Mouse (Mus musculus) CH12.LX (cell line): ENCODE results near the gene Cabp5.

Experiments used
- CHD1 ChIP-seq: IDR thresholded peaks from 2 replicates; pipeline ENCODE4 v1.6.1; 2012; ENCODE audit warnings: low read depth, low read length, improper control_type of control experiment, inconsistent platforms
- CTCF ChIP-seq, 2 experiments: IDR thresholded peaks in 1 of 2; conservative IDR thresholded peaks in 1 of 2; 2 replicates each; pipeline ENCODE4 v1.5.1; 2011 to 2012; ENCODE audit warnings: low read depth in 2 of 2, low read length in 2 of 2, improper control_type of control experiment in 1 of 2, inconsistent platforms in 1 of 2, mild to moderate bottlenecking in 1 of 2, moderate library complexity in 1 of 2
- ETS1 ChIP-seq: conservative IDR thresholded peaks from 2 replicates; pipeline ENCODE4 v1.6.1; 2012; ENCODE audit warnings: low read depth, mild to moderate bottlenecking, inconsistent platforms, low read length, improper control_type of control experiment, moderate library complexity
- HCFC1 ChIP-seq: IDR thresholded peaks from 2 replicates; pipeline ENCODE4 v1.6.1; 2012; ENCODE audit warnings: low read depth, mild to moderate bottlenecking, inconsistent platforms, low read length, improper control_type of control experiment
- IRF4 ChIP-seq: IDR thresholded peaks from 2 replicates; pipeline ENCODE4 v1.6.1; 2014; ENCODE audit warnings: low read depth, mild to moderate bottlenecking, inconsistent platforms, low read length, improper control_type of control experiment
- JUN ChIP-seq: IDR thresholded peaks from 2 replicates; pipeline ENCODE4 v1.6.1; 2011; ENCODE audit warnings: low read depth, mild to moderate bottlenecking, low read length, improper control_type of control experiment, moderate library complexity; ENCODE audit not compliant: insufficient read depth
- JUND ChIP-seq: conservative IDR thresholded peaks from 2 replicates; pipeline ENCODE4 v1.6.1; 2011; ENCODE audit warnings: low read depth, low read length, improper control_type of control experiment
- NELFE ChIP-seq: IDR thresholded peaks from 2 replicates; pipeline ENCODE4 v1.6.1; 2011; ENCODE audit warnings: low read depth, low read length, improper control_type of control experiment
- POLR2A ChIP-seq: IDR thresholded peaks from 2 replicates; pipeline ENCODE4 v1.6.1; 2011; ENCODE audit warnings: low read depth, mild to moderate bottlenecking, improper control_type of control experiment, low read length
- POLR2AphosphoS2 ChIP-seq: IDR thresholded peaks from 2 replicates; pipeline ENCODE4 v1.6.1; 2011; ENCODE audit warnings: low read depth, low read length, improper control_type of control experiment
- RAD21 ChIP-seq: IDR thresholded peaks from 2 replicates; pipeline ENCODE4 v1.6.1; 2011; ENCODE audit warnings: low read depth, mild to moderate bottlenecking, low read length, improper control_type of control experiment, moderate library complexity
- RCOR1 ChIP-seq: conservative IDR thresholded peaks from 2 replicates; pipeline ENCODE4 v1.6.1; 2012; ENCODE audit warnings: low read depth, mild to moderate bottlenecking, inconsistent platforms, low read length, improper control_type of control experiment
- TCF12 ChIP-seq: IDR thresholded peaks from 2 replicates; pipeline ENCODE4 v1.6.1; 2014; ENCODE audit warnings: low read depth, mild to moderate bottlenecking, inconsistent platforms, low read length, improper control_type of control experiment
- UBTF ChIP-seq: IDR thresholded peaks from 2 replicates; pipeline ENCODE4 v1.6.1; 2012; ENCODE audit warnings: low read depth, mild to moderate bottlenecking, inconsistent platforms, low read length, improper control_type of control experiment, moderate library complexity

- TF ChIP-seq CTCF (conservative IDR thresholded peaks at IDR 0.05 in 1 of 2, IDR thresholded peaks at IDR 0.05 in 1 of 2; ENCODE audit: low read depth in 2 of 2, low read length in 2 of 2) (no peak), RCOR1 (no peak), POLR2AphosphoS2 (no peak), POLR2A (no peak), RAD21 (no peak), IRF4 (no peak), JUND (no peak), NELFE (no peak), CHD1 (no peak), JUN (no peak), HCFC1 (no peak), ETS1 (no peak), UBTF (no peak), TCF12 (no peak)
Observed at GRCm38 (mm10) chr7:13355943-13356342, 42.0 kb upstream of the Cabp5 start.
